Mouse (Mus musculus) T-helper 2 cell (primary cell): Measurements from ENCODE around the gene Ppp1r12a.
"Not testable (repeated sequence)": the region's sequence is repeated elsewhere in the genome, so short reads cannot be mapped to it uniquely, and the experiment has no call there.

ENCODE experiments used
- in situ Hi-C: fragments of 300-600 bp; cut with MboI, MseI; formaldehyde crosslinking; loops from one replicate; pipeline ENCODE4 v1.15.1; 2025; ENCODE audit warnings: high pct_unique_total_duplicates

Ppp1r12a gene

GRCm38 (mm10) chr10:108198945-108199344, 37.0 kb downstream of the Ppp1r12a start:
- in situ Hi-C loops: no loop called here

DNA sequence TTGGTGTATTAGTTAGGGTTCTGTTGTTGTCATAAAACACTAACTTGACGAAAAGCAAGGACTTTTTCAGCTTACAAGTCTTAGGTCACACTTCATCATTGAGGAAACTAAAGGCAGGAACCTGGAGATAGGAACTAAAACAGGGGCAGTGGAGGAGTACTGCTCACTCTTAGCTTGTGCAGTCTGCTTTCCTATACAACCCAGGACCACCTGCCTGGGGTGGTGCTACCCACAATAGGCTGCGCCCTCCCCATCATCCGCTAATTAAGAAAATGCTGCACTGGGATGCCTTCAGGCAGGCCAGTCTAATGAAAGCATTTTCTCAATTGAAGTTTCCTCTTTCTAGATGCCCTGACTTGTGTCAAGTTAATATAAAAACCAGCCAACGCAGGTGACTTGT, 40.1 kb downstream of the Ppp1r12a start:
- in situ Hi-C loops: no loop called here

GRCm38 (mm10) chr10:108203440-108203839, 41.4 kb downstream of the Ppp1r12a start:
- in situ Hi-C loops: no loop called here

DNA sequence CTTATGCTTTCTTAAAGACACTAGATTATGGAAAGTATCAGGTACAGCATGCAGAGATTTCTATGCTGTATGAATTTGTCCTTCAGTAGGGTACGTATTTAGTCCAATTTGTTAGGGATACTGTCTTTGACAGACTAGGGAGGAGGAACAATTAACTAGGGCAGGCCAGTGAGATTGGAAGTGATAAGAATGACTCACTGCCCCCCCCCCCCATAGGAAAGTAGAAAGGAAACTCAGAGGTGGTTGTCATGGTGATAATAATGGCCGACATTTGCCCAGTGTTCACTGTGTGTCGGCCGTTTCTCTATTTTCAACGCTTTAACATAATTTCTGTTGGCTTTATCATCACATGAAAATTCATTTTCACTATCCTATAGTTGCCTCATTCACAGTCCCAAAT, 47.4 kb downstream of the Ppp1r12a start:
- in situ Hi-C loops: no loop called here

- in situ Hi-C loops: no loop called here
Measured at GRCm38 (mm10) chr10:108224413-108224812, 62.4 kb downstream of the Ppp1r12a start.

- in situ Hi-C loops: no loop called here
Measured at GRCm38 (mm10) chr10:108237049-108237448, 75.1 kb downstream of the Ppp1r12a start.

GRCm38 (mm10) chr10:108239061-108239460, 77.1 kb downstream of the Ppp1r12a start:
- in situ Hi-C loops: no loop called here

GRCm38 (mm10) chr10:108250710-108251109, 88.7 kb downstream of the Ppp1r12a start:
- in situ Hi-C loops: no loop called here

GRCm38 (mm10) chr10:108251181-108251580, 89.2 kb downstream of the Ppp1r12a start:
- in situ Hi-C loops: no loop called here

DNA sequence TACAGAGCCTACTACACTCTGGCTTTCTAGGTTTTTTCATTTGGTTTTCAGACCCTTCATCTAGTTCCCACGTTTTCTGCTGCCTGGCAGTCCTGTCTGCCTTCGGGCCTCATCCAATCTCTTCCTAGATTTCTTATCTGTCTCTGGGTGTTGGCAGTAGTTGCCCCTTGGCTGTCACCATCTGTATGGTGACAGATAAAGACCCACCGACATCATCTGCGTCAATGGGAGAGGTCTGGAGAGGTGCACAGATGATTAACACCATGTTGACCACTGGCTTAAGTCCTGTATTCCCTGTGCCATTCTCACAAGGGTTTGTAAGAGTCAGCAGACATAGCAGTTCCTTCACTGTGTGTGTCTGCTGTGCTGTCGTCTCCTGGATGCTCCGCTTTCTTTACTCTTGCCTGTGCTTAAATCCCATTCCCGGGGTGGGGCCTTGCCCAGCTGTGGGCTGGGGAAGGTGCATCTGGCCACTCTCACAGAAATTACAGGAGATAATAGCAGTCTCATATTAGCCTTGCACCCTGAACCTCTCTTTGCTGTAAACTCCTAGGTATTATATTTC, 93.9 kb downstream of the Ppp1r12a start:
- in situ Hi-C loops: no loop called here

DNA sequence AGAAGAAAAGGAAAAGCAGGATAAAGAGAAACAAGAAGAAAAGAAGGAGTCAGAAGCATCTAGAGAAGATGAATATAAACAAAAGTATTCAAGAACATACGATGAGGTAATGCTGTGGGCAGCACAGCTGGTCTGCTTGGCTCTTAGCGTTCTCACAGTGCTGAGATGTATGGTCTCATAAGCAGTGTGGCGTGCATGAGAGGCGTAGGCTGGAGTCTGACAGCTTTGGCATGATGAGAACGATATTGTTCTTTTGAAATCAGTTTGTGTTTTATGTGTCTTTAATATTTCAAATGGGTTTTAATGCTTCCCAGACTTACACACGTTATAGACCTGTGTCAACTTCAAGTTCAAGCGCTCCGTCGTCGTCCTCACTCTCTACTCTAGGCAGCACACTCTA, 98.9 kb downstream of the Ppp1r12a start:
- in situ Hi-C loops: no loop called here

- in situ Hi-C loops: no loop called here
Measured at GRCm38 (mm10) chr10:108264641-108265040, 102.6 kb downstream of the Ppp1r12a start.

DNA sequence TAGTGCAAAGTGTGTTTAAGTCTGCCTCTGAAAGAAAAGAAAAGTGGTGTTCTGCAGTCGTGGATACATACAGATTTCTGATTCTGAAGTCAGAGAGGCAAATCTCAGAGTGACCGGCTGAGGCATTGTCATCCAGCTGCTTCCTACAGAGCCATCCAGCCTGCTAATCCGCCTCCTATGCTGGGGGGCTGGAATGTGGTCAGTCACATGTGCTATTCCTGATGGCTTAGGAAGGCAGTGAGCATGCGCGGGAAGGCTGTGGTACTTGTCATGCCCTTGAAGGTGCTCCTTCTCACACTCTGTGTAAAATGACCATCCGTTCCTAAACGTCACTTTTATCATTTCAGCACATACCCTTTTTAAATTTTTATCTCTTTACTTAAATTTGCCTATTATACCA, 109.2 kb downstream of the Ppp1r12a start:
- in situ Hi-C loops: no loop called here

GRCm38 (mm10) chr10:108276678-108277077, 114.7 kb downstream of the Ppp1r12a start:
- in situ Hi-C loops: no loop called here

DNA sequence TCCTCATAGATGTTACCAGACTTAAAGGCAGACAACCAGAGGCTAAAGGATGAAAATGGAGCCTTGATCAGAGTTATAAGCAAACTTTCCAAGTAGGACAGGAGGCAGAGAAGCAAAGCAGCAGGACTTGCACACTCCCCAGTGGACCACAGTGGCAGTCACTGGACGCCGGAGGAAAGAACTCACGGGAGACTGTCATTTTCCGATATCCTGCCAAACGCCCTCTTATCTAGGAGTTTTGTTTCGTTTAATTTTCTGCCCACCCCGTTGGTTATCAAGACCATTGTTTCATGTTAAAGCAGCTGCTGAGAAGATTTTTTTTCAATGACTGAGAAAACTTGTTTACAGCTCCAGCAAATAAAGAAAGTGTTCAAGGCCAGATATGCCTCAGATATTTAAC, 115.2 kb downstream of the Ppp1r12a start:
- in situ Hi-C loops: no loop called here

DNA sequence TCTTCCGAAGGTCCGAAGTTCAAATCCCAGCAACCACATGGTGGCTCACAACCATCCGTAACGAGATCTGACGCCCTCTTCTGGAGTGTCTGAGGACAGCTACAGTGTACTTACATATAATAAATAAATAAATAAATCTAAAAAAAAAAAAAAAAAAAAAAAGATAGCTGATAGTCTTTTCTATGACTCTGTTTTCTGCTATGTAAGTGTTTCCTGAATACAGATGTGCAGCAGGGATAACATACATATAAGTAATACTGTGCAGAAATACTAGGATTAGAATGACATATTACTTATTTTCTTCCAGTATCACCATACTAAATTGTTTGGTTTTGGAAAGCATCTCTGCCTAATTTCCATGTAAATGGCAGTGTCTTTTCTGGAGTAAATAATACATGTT, 119.1 kb downstream of the Ppp1r12a start:
- in situ Hi-C loops: not testable (repeated sequence)

GRCm38 (mm10) chr10:108282351-108282750, 120.4 kb downstream of the Ppp1r12a start:
- in situ Hi-C loops: no loop called here

DNA sequence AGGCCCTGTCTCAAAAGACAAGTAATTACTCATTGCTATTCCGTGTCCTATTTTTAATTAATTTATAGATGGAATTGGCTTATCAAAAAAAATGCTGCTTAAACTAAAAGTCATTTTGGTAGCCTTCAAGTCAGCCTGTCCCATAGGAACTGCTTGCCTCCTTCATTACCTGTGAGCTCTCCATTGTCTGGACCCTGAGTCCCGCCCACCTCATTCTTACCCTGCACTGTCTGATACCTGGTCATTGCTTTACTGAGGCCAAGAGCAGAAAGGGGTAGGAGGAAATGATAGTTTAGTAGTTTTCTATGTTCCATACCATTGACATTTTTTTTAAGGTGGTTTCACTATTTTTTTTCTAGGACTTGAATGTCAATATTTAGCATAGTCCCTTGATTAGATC, 121.4 kb downstream of the Ppp1r12a start:
- in situ Hi-C loops: no loop called here

DNA sequence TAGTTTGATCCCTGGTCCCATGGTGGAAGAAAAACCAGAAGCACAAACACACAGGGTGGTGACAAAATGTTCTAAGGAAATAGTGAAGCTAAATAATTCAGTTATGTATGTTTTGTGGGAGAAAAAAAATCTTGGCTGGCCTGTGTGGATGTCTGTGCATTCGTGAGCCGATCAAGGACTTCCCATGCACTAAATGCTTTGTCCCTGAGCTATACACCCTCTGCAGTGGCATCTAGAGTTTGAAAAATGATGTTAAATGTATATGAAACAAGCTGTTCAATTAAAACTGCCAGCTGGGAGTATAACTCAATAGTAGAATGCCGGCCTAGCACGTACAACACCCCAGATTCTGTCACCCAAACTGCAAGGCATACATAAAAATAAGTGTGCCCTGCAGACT, 121.8 kb downstream of the Ppp1r12a start:
- in situ Hi-C loops: no loop called here

DNA sequence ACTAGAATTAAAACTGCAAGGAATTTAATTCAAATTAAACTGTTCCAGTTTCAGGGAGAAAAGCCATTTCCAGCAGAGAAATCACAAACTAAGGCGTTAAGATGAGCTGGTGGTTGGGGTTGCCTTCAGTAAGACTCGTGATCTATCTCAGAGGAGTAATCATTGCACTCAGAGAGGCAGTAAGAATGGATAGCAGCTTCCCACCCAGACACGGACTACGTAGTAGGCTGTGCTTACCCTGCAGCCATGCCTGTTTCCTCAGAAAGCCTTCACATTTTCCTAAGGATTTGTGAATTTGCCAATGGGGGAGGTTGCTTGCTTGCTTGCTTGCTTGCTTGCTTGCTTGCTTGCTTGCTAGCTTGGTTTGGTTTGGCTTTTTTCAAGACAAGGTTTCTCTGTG, 122.5 kb downstream of the Ppp1r12a start:
- in situ Hi-C loops: no loop called here

GRCm38 (mm10) chr10:108284977-108285376, 123.0 kb downstream of the Ppp1r12a start:
- in situ Hi-C loops: no loop called here

GRCm38 (mm10) chr10:108286658-108287437, 124.9 kb downstream of the Ppp1r12a start:
- in situ Hi-C loops: no loop called here

GRCm38 (mm10) chr10:108287438-108287801, 125.4 kb downstream of the Ppp1r12a start:
- in situ Hi-C loops: no loop called here

DNA sequence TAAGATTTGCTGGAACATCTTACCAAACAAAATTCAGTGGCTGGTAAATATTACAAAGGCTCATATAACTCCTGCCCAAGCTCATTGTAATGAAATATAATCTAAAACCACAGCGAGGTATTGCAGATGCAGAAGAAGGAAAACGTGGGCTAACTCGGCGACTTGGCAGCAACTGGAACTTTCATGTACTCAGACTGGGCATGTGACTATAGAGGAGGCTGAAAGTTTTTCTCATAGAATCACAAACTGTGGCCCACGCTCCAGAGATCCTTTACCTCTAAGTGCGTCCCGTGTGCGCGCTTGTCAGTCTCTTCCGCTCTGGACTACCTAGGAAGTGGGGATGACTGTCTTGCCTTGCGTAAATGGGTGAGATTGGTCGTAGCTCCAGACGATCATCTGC, 128.1 kb downstream of the Ppp1r12a start:
- in situ Hi-C loops: no loop called here
